Mouse (Mus musculus) brown adipose tissue, adult 24 weeks (tissue): ENCODE results near the gene Rassf1. TPM values are rescaled to one million over a fixed set of nuclear protein-coding genes. Genes with fewer than 3 reads are reported as not detected.
A peak's percentile ranks its signal among the peaks of the same experiment; 100 is the strongest.
"Not testable (repeated sequence)": the region's sequence is repeated elsewhere in the genome, so short reads cannot be mapped to it uniquely, and the experiment has no call there.

ENCODE experiments used
- H3K27ac ChIP-seq: fragments of 200-500 bp; replicated peaks from 2 replicates; pipeline ENCODE4 v1.5.1; 2012; ENCODE audit warnings: low read depth, mild to moderate bottlenecking, low read length
- H3K4me1 ChIP-seq: fragments of 200-500 bp; 2 replicates; pipeline ENCODE4 v1.6.1; 2012; ENCODE audit warnings: low read length, mixed read lengths; ENCODE audit not compliant: control insufficient read depth, insufficient read depth, insufficient read length
- H3K4me3 ChIP-seq: fragments of 200-500 bp; 2 replicates; pipeline ENCODE4 v1.5.1; 2012; ENCODE audit warnings: low read depth, mild to moderate bottlenecking, low read length, moderate library complexity; ENCODE audit not compliant: insufficient read depth
- polyA plus RNA-seq: library from polyadenylated mRNA; stranded (reverse); fragments of >200 nt; gene quantifications from 2 replicates; pipeline ENCODE4 v1.2.4, GENCODE M21; 2012; ENCODE audit not compliant: missing spikeins, insufficient read depth, insufficient read length

Gene Rassf1
- polyA plus RNA-seq, 1 experiment: 10.9 TPM

GRCm38 (mm10) chr9:107565556-107565955 is 14.2 kb downstream of the Rassf1 start:
- Histone ChIP-seq H3K27ac (peak overlapping the region; percentile 99), H3K4me3 (peak overlapping the region; percentile 80)

GRCm38 (mm10) chr9:107566041-107566709 is 14.8 kb downstream of the Rassf1 start:
- peak overlapping the region; percentile 44 for H3K4me3 ChIP-seq
- H3K4me1 ChIP-seq: peaks cover 33% of the 10 kb centered on the region
- H3K27ac ChIP-seq: peak overlapping the region; percentile 99

More at GRCm38 (mm10) chr9:107565556-107565955, 14.2 kb downstream of the Rassf1 start:
- H3K4me1 ChIP-seq: peaks cover 27% of the 10 kb centered on the region

GRCm38 (mm10) chr9:107566855-107567254 is 15.5 kb downstream of the Rassf1 start:
- peak overlapping the region; percentile 99 for H3K27ac ChIP-seq
- H3K4me3 ChIP-seq: peak overlapping the region; percentile 87

GRCm38 (mm10) chr9:107567702-107568319 is 16.5 kb downstream of the Rassf1 start, which contains the start of gene Hyal2:
TSS of gene Hyal2 (plus strand) at chr9:107567945.
- H3K4me3 ChIP-seq: peak within 1 kb of the TSS; percentile 87
- H3K4me1 ChIP-seq: peaks cover 39% of the 10 kb centered on the region
- peak within 1 kb of the TSS; percentile 99 for H3K27ac ChIP-seq

More at GRCm38 (mm10) chr9:107566855-107567254, 15.5 kb downstream of the Rassf1 start:
- H3K4me1 ChIP-seq: peaks cover 36% of the 10 kb centered on the region

- Histone ChIP-seq H3K4me3 (peak overlapping the region; percentile 87), H3K4me1 (peaks cover 39% of the 10 kb centered on the region), H3K27ac (peak overlapping the region; percentile 99)
These were observed 17.2 kb downstream of the Rassf1 start for GRCm38 (mm10) chr9:107568331-107569261.

- Histone ChIP-seq H3K4me1 (peaks cover 34% of the 10 kb centered on the region), H3K27ac (peak overlapping the region; percentile 99), H3K4me3 (peak overlapping the region; percentile 87)
These were observed 17.9 kb downstream of the Rassf1 start for GRCm38 (mm10) chr9:107569270-107569669.

- peaks cover 32% of the 10 kb centered on the region for H3K4me1 ChIP-seq
- H3K4me3 ChIP-seq: peak overlapping the region; percentile 87
- H3K27ac ChIP-seq: peak overlapping the region; percentile 99
These were observed 18.7 kb downstream of the Rassf1 start for GRCm38 (mm10) chr9:107570016-107570415.

GRCm38 (mm10) chr9:107570845-107571244 is 19.5 kb downstream of the Rassf1 start:
- Histone ChIP-seq H3K27ac (peak overlapping the region; percentile 47; the same call in 1 of the 2 replicates), H3K4me3 (peak overlapping the region; percentile 87), H3K4me1 (peaks cover 32% of the 10 kb centered on the region)

GRCm38 (mm10) chr9:107571534-107572326 is 20.4 kb downstream of the Rassf1 start:
- peak overlapping the region; percentile 47 for H3K27ac ChIP-seq

GRCm38 (mm10) chr9:107572327-107572662 is 20.9 kb downstream of the Rassf1 start:
- H3K27ac ChIP-seq: no peak overlapping the region
- H3K4me1 ChIP-seq: peaks cover 28% of the 10 kb centered on the region
- H3K4me3 ChIP-seq: no peak overlapping the region

More at GRCm38 (mm10) chr9:107571534-107572326, 20.4 kb downstream of the Rassf1 start:
- H3K4me1 ChIP-seq: peaks cover 27% of the 10 kb centered on the region
- peak overlapping the region; percentile 87 for H3K4me3 ChIP-seq

GRCm38 (mm10) chr9:107573774-107574173 is 22.4 kb downstream of the Rassf1 start:
- H3K4me3 ChIP-seq, H3K27ac ChIP-seq: not testable (repeated sequence)
- H3K4me1 ChIP-seq: peaks cover 26% of the 10 kb centered on the region

GRCm38 (mm10) chr9:107575579-107576356 is 24.4 kb downstream of the Rassf1 start:
- peak overlapping the region; percentile 48; the same call in 1 of the 2 replicates for H3K27ac ChIP-seq
- no peak overlapping the region for H3K4me3 ChIP-seq
- H3K4me1 ChIP-seq: peaks cover 18% of the 10 kb centered on the region

GRCm38 (mm10) chr9:107576357-107577107 is 25.2 kb downstream of the Rassf1 start, which contains the start of gene Hyal1:
TSS of gene Hyal1 (plus strand) at chr9:107576927.
- Histone ChIP-seq H3K4me1 (peaks cover 11% of the 10 kb centered on the region; the same call in 1 of the 2 replicates), H3K27ac (peak within 1 kb of the TSS; percentile 56), H3K4me3 (peak within 1 kb of the TSS; percentile 71)
